Mouse (Mus musculus) midbrain, postnatal 0 days (tissue): ENCODE measurements around the gene Atxn7. TPM values are rescaled to one million over a fixed set of nuclear protein-coding genes. Genes with fewer than 3 reads are reported as not detected.
A peak's percentile ranks its signal among the peaks of the same experiment; 100 is the strongest.

Source experiments
- ATAC-seq: fragments of 200-750 bp; cut with Nextera tagmentation; 2 replicates; pipeline ENCODE4 v1.8.0; 2017; ENCODE audit warnings: moderate number of reproducible peaks, mild to moderate bottlenecking, moderate TSS enrichment, moderate library complexity; ENCODE audit not compliant: low FRiP score
- DNase-seq: peaks from one replicate; pipeline ENCODE4 v3.0.0-alpha.2; 2015; ENCODE audit warnings: low spot score
- H3K27ac ChIP-seq: fragments of 300-500 bp; sonication (generic); 2 replicates; pipeline ENCODE4 v1.5.1; 2014; ENCODE audit warnings: low read depth, mild to moderate bottlenecking, low read length, mixed read lengths
- H3K27me3 ChIP-seq: fragments of 300-500 bp; sonication (generic); 2 replicates; pipeline ENCODE4 v1.6.1; 2014; ENCODE audit warnings: low read length, control low read depth, mixed read lengths; ENCODE audit not compliant: insufficient read depth
- H3K36me3 ChIP-seq: fragments of 300-500 bp; sonication (generic); 2 replicates; pipeline ENCODE4 v1.6.1; 2014; ENCODE audit warnings: low read length, control low read depth, mixed read lengths; ENCODE audit not compliant: insufficient read depth
- H3K4me1 ChIP-seq: fragments of 300-500 bp; sonication (generic); 2 replicates; pipeline ENCODE4 v1.6.1; 2014; ENCODE audit warnings: mild to moderate bottlenecking, control low read depth, antibody characterized with exemption, low read length, mixed read lengths; ENCODE audit not compliant: insufficient read depth
- H3K4me2 ChIP-seq: fragments of 300-500 bp; sonication (generic); 2 replicates; pipeline ENCODE4 v1.6.1; 2014; ENCODE audit warnings: low read depth, mild to moderate bottlenecking, low read length, mixed read lengths; ENCODE audit not compliant: poor library complexity, severe bottlenecking
- H3K4me3 ChIP-seq: fragments of 300-500 bp; sonication (generic); 2 replicates; pipeline ENCODE4 v1.5.1; 2014; ENCODE audit warnings: low read depth, mild to moderate bottlenecking, low read length, moderate library complexity
- H3K9ac ChIP-seq: fragments of 300-500 bp; sonication (generic); replicated peaks from 2 replicates; pipeline ENCODE4 v1.6.1; 2014; ENCODE audit warnings: mild to moderate bottlenecking, low read length, moderate library complexity, mixed read lengths; ENCODE audit not compliant: poor library complexity, severe bottlenecking
- H3K9me3 ChIP-seq: fragments of 300-500 bp; sonication (generic); 2 replicates; pipeline ENCODE4 v1.6.1; 2016; ENCODE audit warnings: low read length, control low read depth
- CTCF ChIP-seq: IDR thresholded peaks from 2 replicates; pipeline ENCODE4 v1.5.1; 2016; ENCODE audit warnings: antibody characterized with exemption, mild to moderate bottlenecking
- WGBS: fragments of 180-500 bp; shearing (Covaris S2); extraction: QIAGEN DNeasy Blood & Tissue Kit; methylation state at CpG from one replicate; pipeline ENCODE4 v1.1.7; 2014; 5-methylcytosine and 5-hydroxymethylcytosine counted together
- polyA plus RNA-seq: library from polyadenylated mRNA; unstranded; fragments of >200 nt; fragmentation: Nextera tagmentation; extraction: Ambion mirVana; gene quantifications from 2 replicates; pipeline ENCODE4 v1.2.1, GENCODE M21; 2015
- total RNA-seq: library from RNA; depleted of rRNA; stranded (reverse); fragments of >200 nt; gene quantifications from 2 replicates; pipeline ENCODE4 v1.2.3, GENCODE M21; 2014

Atxn7 gene
- total and polyA plus RNA-seq, 2 experiments from 2014 or later = 2.5 to 12.7 TPM

GRCm38 (mm10) chr14:13970513-13970912, 9.3 kb downstream of the Atxn7 start:
- no peaks in the 10 kb centered on the region for H3K27me3 ChIP-seq
- no peak for ATAC-seq
- WGBS = 92% methylated on average over 3 of the region's 3 CpGs
- H3K27ac ChIP-seq = no peak overlapping the region
- no peak for TF ChIP-seq CTCF
- no peaks in the 10 kb centered on the region for H3K36me3 ChIP-seq
- H3K4me3 ChIP-seq = no peak overlapping the region
- H3K4me2 ChIP-seq = no peak overlapping the region
- no peaks in the 10 kb centered on the region for H3K4me1 ChIP-seq
- no peaks in the 10 kb centered on the region for H3K9me3 ChIP-seq
- H3K9ac ChIP-seq = no peak overlapping the region
- DNase-seq = no peak

GRCm38 (mm10) chr14:13971644-13972234, 10.5 kb downstream of the Atxn7 start:
- 47% methylated on average over 6 of the region's 6 CpGs for WGBS
- Histone ChIP-seq H3K4me2 (no peak overlapping the region), H3K4me3 (no peak overlapping the region), H3K36me3 (no peaks in the 10 kb centered on the region), H3K27ac (no peak overlapping the region), H3K4me1 (no peaks in the 10 kb centered on the region), H3K27me3 (no peaks in the 10 kb centered on the region), H3K9me3 (no peaks in the 10 kb centered on the region), H3K9ac (no peak overlapping the region)
- DNase-seq (no peak), ATAC-seq (no peak)
- TF ChIP-seq CTCF = no peak

- WGBS = 80% methylated on average over 1 of the region's 1 CpGs
- Histone ChIP-seq H3K9ac (no peak overlapping the region), H3K4me3 (no peak overlapping the region), H3K4me2 (no peak overlapping the region), H3K27me3 (no peaks in the 10 kb centered on the region), H3K27ac (no peak overlapping the region), H3K36me3 (no peaks in the 10 kb centered on the region), H3K9me3 (no peaks in the 10 kb centered on the region), H3K4me1 (no peaks in the 10 kb centered on the region)
- DNase-seq (no peak), ATAC-seq (no peak)
- TF ChIP-seq CTCF = no peak
Observed at GRCm38 (mm10) chr14:13977498-13977897, 16.3 kb downstream of the Atxn7 start.

- H3K27me3 ChIP-seq = no peaks in the 10 kb centered on the region
- H3K4me3 ChIP-seq = no peak overlapping the region
- no peak overlapping the region for H3K4me2 ChIP-seq
- whole genome bisulfite sequencing = 42% methylated on average over 2 of the region's 2 CpGs
- TF ChIP-seq CTCF = no peak
- H3K27ac ChIP-seq = no peak overlapping the region
- no peaks in the 10 kb centered on the region for H3K36me3 ChIP-seq
- no peak overlapping the region for H3K9ac ChIP-seq
- H3K9me3 ChIP-seq = no peaks in the 10 kb centered on the region
- ATAC-seq (no peak), DNase-seq (peak; percentile 22)
- no peaks in the 10 kb centered on the region for H3K4me1 ChIP-seq
Observed at GRCm38 (mm10) chr14:13981286-13981685, 20.0 kb downstream of the Atxn7 start.

GRCm38 (mm10) chr14:13982174-13982573, 20.9 kb downstream of the Atxn7 start:
- DNase-seq = no peak
- no peaks in the 10 kb centered on the region for H3K27me3 ChIP-seq

GRCm38 (mm10) chr14:13988397-13988796, 27.2 kb downstream of the Atxn7 start:
- H3K4me1 ChIP-seq = no peaks in the 10 kb centered on the region
- H3K27ac ChIP-seq = no peak overlapping the region
- no peak overlapping the region for H3K9ac ChIP-seq
- TF ChIP-seq CTCF = no peak
- WGBS = 66% methylated on average over 2 of the region's 2 CpGs
- peak; percentile 19 for DNase-seq
- H3K27me3 ChIP-seq = no peaks in the 10 kb centered on the region
- no peak overlapping the region for H3K4me3 ChIP-seq
- ATAC-seq = no peak
- H3K36me3 ChIP-seq = no peaks in the 10 kb centered on the region
- H3K4me2 ChIP-seq = no peak overlapping the region
- no peaks in the 10 kb centered on the region for H3K9me3 ChIP-seq

More at GRCm38 (mm10) chr14:13982174-13982573, 20.9 kb downstream of the Atxn7 start:
- Histone ChIP-seq H3K4me3 (no peak overlapping the region), H3K27ac (no peak overlapping the region), H3K4me1 (no peaks in the 10 kb centered on the region), H3K4me2 (no peak overlapping the region), H3K36me3 (no peaks in the 10 kb centered on the region), H3K9ac (no peak overlapping the region), H3K9me3 (no peaks in the 10 kb centered on the region)
- TF ChIP-seq CTCF = peak; percentile 45
- WGBS = 60% methylated on average over 2 of the region's 2 CpGs
- ATAC-seq = no peak
